Mouse (Mus musculus): ENCODE results near the gene Dlx2. TPM values are rescaled to one million over a fixed set of nuclear protein-coding genes. Genes with fewer than 3 reads are reported as not detected.
A peak's percentile ranks its signal among the peaks of the same experiment; 100 is the strongest.

The Dlx2 gene
- polyA plus RNA-seq, 1 experiment from 2014 or later = 0.41 TPM

DNA sequence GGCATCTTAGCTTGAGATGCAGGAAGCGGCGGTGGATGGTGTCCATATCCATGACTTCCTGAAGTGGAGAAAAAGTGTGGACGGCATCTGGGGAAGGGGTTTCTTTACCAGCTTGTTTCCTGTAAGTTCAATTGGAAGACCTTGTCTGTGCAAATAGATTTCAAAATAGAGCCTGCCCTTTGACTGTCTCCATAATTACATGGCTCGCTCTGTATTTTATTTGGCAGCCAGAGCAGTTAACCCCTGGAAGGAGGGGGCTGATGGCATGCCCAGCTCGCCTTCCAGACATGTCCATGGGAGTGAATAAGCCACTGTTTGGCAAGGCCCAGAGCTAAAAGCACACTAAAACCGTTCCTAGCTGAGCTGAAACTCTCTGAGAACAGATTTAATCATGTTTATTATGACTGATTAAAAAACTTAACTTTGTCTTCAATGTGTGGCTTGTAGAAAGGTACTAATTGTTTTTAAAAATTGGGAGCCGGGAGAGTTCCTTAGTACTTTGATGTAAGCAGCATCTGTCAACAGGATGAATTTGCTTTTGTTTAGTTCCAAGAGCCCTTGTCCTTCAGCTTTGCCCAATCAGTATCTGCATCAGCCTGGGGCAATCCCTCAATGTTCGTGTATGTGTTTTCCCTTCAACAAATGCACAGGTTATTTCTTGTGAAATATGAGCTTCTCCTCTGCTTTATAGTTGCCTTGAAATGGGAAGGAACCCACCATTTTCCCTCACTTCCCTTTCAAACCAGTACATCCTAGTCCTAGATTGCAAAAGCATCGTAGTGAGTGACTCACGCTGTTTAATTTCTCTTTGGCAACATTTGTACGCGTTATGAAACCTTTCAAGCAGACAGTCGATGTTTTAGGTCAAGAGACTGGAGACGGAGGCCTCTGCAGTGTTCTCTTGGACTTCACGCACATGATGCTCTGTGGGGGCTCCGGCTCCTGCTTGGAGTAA lies 47.0 kb downstream of the Dlx2 start:
- 78% methylated on average over 16 of the region's 16 CpGs for WGBS
- no peaks in the 10 kb centered on the region for H3K9me3 ChIP-seq (ENCODE audit: control insufficient read depth, low read length)
- peaks cover 5% of the 10 kb centered on the region for H3K4me1 ChIP-seq (ENCODE audit: control insufficient read depth, insufficient read depth, low read length)
- ATAC-seq (ENCODE audit: low FRiP score, low TSS enrichment) (no peak), DNase-seq (no peak)
- no peak overlapping the region for H3K9ac ChIP-seq (replicated peaks; ENCODE audit: low read length)
- no peaks in the 10 kb centered on the region for H3K27me3 ChIP-seq (ENCODE audit: control insufficient read depth, insufficient read depth, low read length)
- H3K4me3 ChIP-seq (replicated peaks; ENCODE audit: low read depth, low read length) = no peak overlapping the region
- no peaks in the 10 kb centered on the region for H3K36me3 ChIP-seq (ENCODE audit: control insufficient read depth, insufficient read depth, low read length)
- no peak overlapping the region for H3K27ac ChIP-seq (replicated peaks; ENCODE audit: low read depth, low read length)
- no peak overlapping the region for H3K4me2 ChIP-seq (ENCODE audit: low read length)

GRCm38 (mm10) chr2:71497175-71497574 lies 49.4 kb downstream of the Dlx2 start:
- Histone ChIP-seq H3K4me3 (replicated peaks; ENCODE audit: low read depth, low read length) (no peak overlapping the region), H3K4me2 (ENCODE audit: low read length) (no peak overlapping the region), H3K27ac (replicated peaks; ENCODE audit: low read depth, low read length) (no peak overlapping the region), H3K4me1 (ENCODE audit: control insufficient read depth, insufficient read depth, low read length) (peaks cover 9% of the 10 kb centered on the region), H3K9ac (replicated peaks; ENCODE audit: low read length) (no peak overlapping the region), H3K9me3 (ENCODE audit: control insufficient read depth, low read length) (no peaks in the 10 kb centered on the region), H3K36me3 (ENCODE audit: control insufficient read depth, insufficient read depth, low read length) (no peaks in the 10 kb centered on the region), H3K27me3 (ENCODE audit: control insufficient read depth, insufficient read depth, low read length) (no peaks in the 10 kb centered on the region)
- WGBS = 68% methylated on average over 5 of the region's 5 CpGs
- DNase-seq = no peak
- ATAC-seq (ENCODE audit: low FRiP score, low TSS enrichment) = no peak

- peak overlapping the region; percentile 27 for H3K27ac ChIP-seq (replicated peaks; ENCODE audit: low read depth, low read length)
Measured at GRCm38 (mm10) chr2:71494971-71495370, 51.6 kb downstream of the Dlx2 start.

DNA sequence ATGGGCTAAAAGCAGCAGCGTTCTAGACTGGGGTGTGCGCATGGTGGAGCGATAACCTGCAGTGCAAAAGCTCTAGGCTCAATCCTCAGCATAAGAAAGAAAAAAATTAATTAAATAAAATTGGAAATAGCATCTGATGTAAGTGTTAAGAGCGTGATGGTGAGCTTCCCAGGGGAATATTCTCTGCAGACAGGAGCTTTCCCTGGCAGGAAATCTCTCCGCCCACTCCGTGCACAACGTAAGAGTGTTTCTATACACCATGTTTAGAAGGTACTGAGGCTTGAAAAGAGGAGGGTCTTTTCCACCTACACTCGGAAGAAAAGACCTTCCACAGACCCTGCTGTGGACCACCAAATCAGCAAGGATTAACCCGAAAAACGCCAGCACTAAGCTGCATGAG lies 52.1 kb downstream of the Dlx2 start:
- 33% methylated on average over 10 of the region's 10 CpGs for WGBS

More at GRCm38 (mm10) chr2:71494971-71495370, 51.6 kb downstream of the Dlx2 start:
- Histone ChIP-seq H3K4me2 (ENCODE audit: low read length) (peak overlapping the region; percentile 28; the same call in 1 of the 2 replicates), H3K27me3 (ENCODE audit: control insufficient read depth, insufficient read depth, low read length) (no peaks in the 10 kb centered on the region), H3K9ac (replicated peaks; ENCODE audit: low read length) (no peak overlapping the region), H3K4me1 (ENCODE audit: control insufficient read depth, insufficient read depth, low read length) (peaks cover 9% of the 10 kb centered on the region), H3K36me3 (ENCODE audit: control insufficient read depth, insufficient read depth, low read length) (no peaks in the 10 kb centered on the region), H3K4me3 (replicated peaks; ENCODE audit: low read depth, low read length) (no peak overlapping the region), H3K9me3 (ENCODE audit: control insufficient read depth, low read length) (no peaks in the 10 kb centered on the region)
- WGBS = 11% methylated on average over 4 of the region's 4 CpGs
- ATAC-seq (ENCODE audit: low FRiP score, low TSS enrichment) (no peak), DNase-seq (peak; percentile 76)

More for the DNA sequence above, 52.1 kb downstream of the Dlx2 start:
- DNase-seq (peak; percentile 64), ATAC-seq (ENCODE audit: low FRiP score, low TSS enrichment) (no peak)
- H3K9ac ChIP-seq (replicated peaks; ENCODE audit: low read length) = no peak overlapping the region
- H3K27me3 ChIP-seq (ENCODE audit: control insufficient read depth, insufficient read depth, low read length) = no peaks in the 10 kb centered on the region
- peak overlapping the region; percentile 27 for H3K27ac ChIP-seq (replicated peaks; ENCODE audit: low read depth, low read length)
- H3K9me3 ChIP-seq (ENCODE audit: control insufficient read depth, low read length) = no peaks in the 10 kb centered on the region
- peaks cover 9% of the 10 kb centered on the region for H3K4me1 ChIP-seq (ENCODE audit: control insufficient read depth, insufficient read depth, low read length)
- H3K4me2 ChIP-seq (ENCODE audit: low read length) = peak overlapping the region; percentile 28; the same call in 1 of the 2 replicates
- no peak overlapping the region for H3K4me3 ChIP-seq (replicated peaks; ENCODE audit: low read depth, low read length)
- H3K36me3 ChIP-seq (ENCODE audit: control insufficient read depth, insufficient read depth, low read length) = no peaks in the 10 kb centered on the region

Other genes with a start within 250 kb of the Dlx2 start
- gene Slc25a12, start 179.0 kb downstream of the Dlx2 start, polyA plus RNA-seq (2014; fragmentation: Nextera tagmentation; extraction: Ambion mirVana) = 85.2 and 86.3 TPM in 2 replicates
- gene Hat1, start 157.8 kb downstream of the Dlx2 start, polyA plus RNA-seq (2014; fragmentation: Nextera tagmentation; extraction: Ambion mirVana) = 42.6 and 56.1 TPM in 2 replicates
- gene Metap1d, start 93.5 kb downstream of the Dlx2 start, polyA plus RNA-seq (2014; fragmentation: Nextera tagmentation; extraction: Ambion mirVana) = 36.9 and 37.7 TPM in 2 replicates
- 0.61 and 0.72 TPM in 2 replicates for gene Dlx1, start 18.6 kb downstream of the Dlx2 start, polyA plus RNA-seq (2014; fragmentation: Nextera tagmentation; extraction: Ambion mirVana)
- gene Itga6, start 198.9 kb upstream of the Dlx2 start, polyA plus RNA-seq (2014; fragmentation: Nextera tagmentation; extraction: Ambion mirVana) = 15.9 and 21.6 TPM in 2 replicates